Mouse (Mus musculus): ENCODE results near the gene Gpr156. TPM values are rescaled to one million over a fixed set of nuclear protein-coding genes. Genes with fewer than 3 reads are reported as not detected.

Gpr156 gene
- polyA plus RNA-seq, 1 experiment from 2014 or later = 7.8 TPM

GRCm38 (mm10) chr16:37997771-37998170 is 81.5 kb downstream of the Gpr156 start:
- DNase-seq (ENCODE audit: low spot score) = no peak

GRCm38 (mm10) chr16:37999762-38000161 is 83.5 kb downstream of the Gpr156 start:
- peak; percentile 48; the same call in 1 of the 2 replicates for ATAC-seq (ENCODE audit: insufficient read depth, low FRiP score, low TSS enrichment)
- no peak for DNase-seq (ENCODE audit: low spot score)
- Histone ChIP-seq H3K36me3 (ENCODE audit: control insufficient read depth, insufficient read depth, low read length) (no peaks in the 10 kb centered on the region), H3K9me3 (ENCODE audit: control insufficient read depth, low read length) (no peaks in the 10 kb centered on the region), H3K4me2 (ENCODE audit: low read depth) (no peak overlapping the region), H3K27me3 (ENCODE audit: control insufficient read depth, insufficient read depth, low read length) (no peaks in the 10 kb centered on the region), H3K9ac (ENCODE audit: low read length) (no peak overlapping the region), H3K27ac (ENCODE audit: low read depth, low read length) (peak overlapping the region; percentile 85), H3K4me3 (ENCODE audit: low read depth, low read length) (no peak overlapping the region), H3K4me1 (ENCODE audit: control insufficient read depth, insufficient read depth, low read length) (no peaks in the 10 kb centered on the region)
- 100% methylated on average over 1 of the region's 1 CpGs for WGBS

More at GRCm38 (mm10) chr16:37997771-37998170, 81.5 kb downstream of the Gpr156 start:
- H3K27me3 ChIP-seq (ENCODE audit: control insufficient read depth, insufficient read depth, low read length) = no peaks in the 10 kb centered on the region
- WGBS = 76% methylated on average over 4 of the region's 4 CpGs
- no peak overlapping the region for H3K27ac ChIP-seq (ENCODE audit: low read depth, low read length)
- no peak for ATAC-seq (ENCODE audit: insufficient read depth, low FRiP score, low TSS enrichment)
- H3K4me3 ChIP-seq (ENCODE audit: low read depth, low read length) = no peak overlapping the region
- no peak overlapping the region for H3K9ac ChIP-seq (ENCODE audit: low read length)
- H3K4me1 ChIP-seq (ENCODE audit: control insufficient read depth, insufficient read depth, low read length) = peaks cover 5% of the 10 kb centered on the region
- no peaks in the 10 kb centered on the region for H3K9me3 ChIP-seq (ENCODE audit: control insufficient read depth, low read length)
- no peak overlapping the region for H3K4me2 ChIP-seq (ENCODE audit: low read depth)
- no peaks in the 10 kb centered on the region for H3K36me3 ChIP-seq (ENCODE audit: control insufficient read depth, insufficient read depth, low read length)

- Histone ChIP-seq H3K36me3 (ENCODE audit: control insufficient read depth, insufficient read depth, low read length) (no peaks in the 10 kb centered on the region), H3K4me2 (ENCODE audit: low read depth) (no peak overlapping the region), H3K9ac (ENCODE audit: low read length) (0 out of 2 replicates have a peak overlapping the region, but pooled peaks have one; percentile 6), H3K4me1 (ENCODE audit: control insufficient read depth, insufficient read depth, low read length) (no peaks in the 10 kb centered on the region), H3K4me3 (ENCODE audit: low read depth, low read length) (no peak overlapping the region), H3K9me3 (ENCODE audit: control insufficient read depth, low read length) (no peaks in the 10 kb centered on the region), H3K27ac (ENCODE audit: low read depth, low read length) (peak overlapping the region; percentile 85), H3K27me3 (ENCODE audit: control insufficient read depth, insufficient read depth, low read length) (no peaks in the 10 kb centered on the region)
- ATAC-seq (ENCODE audit: insufficient read depth, low FRiP score, low TSS enrichment) = peak; percentile 66
- 35% methylated on average over 7 of the region's 7 CpGs for WGBS
- peak; percentile 54 for DNase-seq (ENCODE audit: low spot score)
Measured at GRCm38 (mm10) chr16:38000178-38000577, 83.9 kb downstream of the Gpr156 start.

GRCm38 (mm10) chr16:38001766-38002165 is 85.5 kb downstream of the Gpr156 start:
- no peaks in the 10 kb centered on the region for H3K27me3 ChIP-seq (ENCODE audit: control insufficient read depth, insufficient read depth, low read length)
- ATAC-seq (ENCODE audit: insufficient read depth, low FRiP score, low TSS enrichment) = no peak

GRCm38 (mm10) chr16:38002485-38002884 is 86.2 kb downstream of the Gpr156 start:
- Histone ChIP-seq H3K4me2 (ENCODE audit: low read depth) (no peak overlapping the region), H3K4me1 (ENCODE audit: control insufficient read depth, insufficient read depth, low read length) (no peaks in the 10 kb centered on the region), H3K9me3 (ENCODE audit: control insufficient read depth, low read length) (no peaks in the 10 kb centered on the region), H3K36me3 (ENCODE audit: control insufficient read depth, insufficient read depth, low read length) (no peaks in the 10 kb centered on the region), H3K9ac (ENCODE audit: low read length) (no peak overlapping the region), H3K27me3 (ENCODE audit: control insufficient read depth, insufficient read depth, low read length) (no peaks in the 10 kb centered on the region), H3K4me3 (ENCODE audit: low read depth, low read length) (no peak overlapping the region), H3K27ac (ENCODE audit: low read depth, low read length) (no peak overlapping the region)
- 90% methylated on average over 3 of the region's 3 CpGs for WGBS
- DNase-seq (ENCODE audit: low spot score) = no peak
- no peak for ATAC-seq (ENCODE audit: insufficient read depth, low FRiP score, low TSS enrichment)

More at GRCm38 (mm10) chr16:38001766-38002165, 85.5 kb downstream of the Gpr156 start:
- Histone ChIP-seq H3K4me1 (ENCODE audit: control insufficient read depth, insufficient read depth, low read length) (no peaks in the 10 kb centered on the region), H3K9ac (ENCODE audit: low read length) (no peak overlapping the region), H3K9me3 (ENCODE audit: control insufficient read depth, low read length) (no peaks in the 10 kb centered on the region), H3K27ac (ENCODE audit: low read depth, low read length) (no peak overlapping the region), H3K36me3 (ENCODE audit: control insufficient read depth, insufficient read depth, low read length) (no peaks in the 10 kb centered on the region), H3K4me3 (ENCODE audit: low read depth, low read length) (no peak overlapping the region), H3K4me2 (ENCODE audit: low read depth) (no peak overlapping the region)
- DNase-seq (ENCODE audit: low spot score) = no peak
- WGBS = 41% methylated on average over 2 of the region's 2 CpGs

- H3K4me3 ChIP-seq (ENCODE audit: low read depth, low read length) = no peak overlapping the region
- no peak for DNase-seq (ENCODE audit: low spot score)
- WGBS = 90% methylated on average over 17 of the region's 17 CpGs
- no peak overlapping the region for H3K4me2 ChIP-seq (ENCODE audit: low read depth)
- no peak overlapping the region for H3K27ac ChIP-seq (ENCODE audit: low read depth, low read length)
- H3K9ac ChIP-seq (ENCODE audit: low read length) = no peak overlapping the region
- no peaks in the 10 kb centered on the region for H3K4me1 ChIP-seq (ENCODE audit: control insufficient read depth, insufficient read depth, low read length)
- no peak for ATAC-seq (ENCODE audit: insufficient read depth, low FRiP score, low TSS enrichment)
- H3K9me3 ChIP-seq (ENCODE audit: control insufficient read depth, low read length) = no peaks in the 10 kb centered on the region
- no peaks in the 10 kb centered on the region for H3K36me3 ChIP-seq (ENCODE audit: control insufficient read depth, insufficient read depth, low read length)
- no peaks in the 10 kb centered on the region for H3K27me3 ChIP-seq (ENCODE audit: control insufficient read depth, insufficient read depth, low read length)
Measured at GRCm38 (mm10) chr16:38004486-38005020, 88.3 kb downstream of the Gpr156 start.

GRCm38 (mm10) chr16:38005471-38005870 is 89.2 kb downstream of the Gpr156 start:
- DNase-seq (ENCODE audit: low spot score) (no peak), ATAC-seq (ENCODE audit: insufficient read depth, low FRiP score, low TSS enrichment) (no peak)
- Histone ChIP-seq H3K36me3 (ENCODE audit: control insufficient read depth, insufficient read depth, low read length) (no peaks in the 10 kb centered on the region), H3K4me3 (ENCODE audit: low read depth, low read length) (no peak overlapping the region), H3K9ac (ENCODE audit: low read length) (no peak overlapping the region), H3K27me3 (ENCODE audit: control insufficient read depth, insufficient read depth, low read length) (no peaks in the 10 kb centered on the region), H3K4me1 (ENCODE audit: control insufficient read depth, insufficient read depth, low read length) (no peaks in the 10 kb centered on the region), H3K4me2 (ENCODE audit: low read depth) (no peak overlapping the region), H3K27ac (ENCODE audit: low read depth, low read length) (no peak overlapping the region), H3K9me3 (ENCODE audit: control insufficient read depth, low read length) (no peaks in the 10 kb centered on the region)
- WGBS = 92% methylated on average over 10 of the region's 10 CpGs

GRCm38 (mm10) chr16:38008371-38008770 is 92.1 kb downstream of the Gpr156 start:
- Histone ChIP-seq H3K9me3 (ENCODE audit: control insufficient read depth, low read length) (no peaks in the 10 kb centered on the region), H3K4me2 (ENCODE audit: low read depth) (no peak overlapping the region), H3K27me3 (ENCODE audit: control insufficient read depth, insufficient read depth, low read length) (no peaks in the 10 kb centered on the region), H3K9ac (ENCODE audit: low read length) (no peak overlapping the region), H3K36me3 (ENCODE audit: control insufficient read depth, insufficient read depth, low read length) (no peaks in the 10 kb centered on the region), H3K4me1 (ENCODE audit: control insufficient read depth, insufficient read depth, low read length) (no peaks in the 10 kb centered on the region), H3K27ac (ENCODE audit: low read depth, low read length) (no peak overlapping the region), H3K4me3 (ENCODE audit: low read depth, low read length) (no peak overlapping the region)
- no peak for ATAC-seq (ENCODE audit: insufficient read depth, low FRiP score, low TSS enrichment)
- no peak for DNase-seq (ENCODE audit: low spot score)
- 94% methylated on average over 5 of the region's 5 CpGs for WGBS

- DNase-seq (ENCODE audit: low spot score) (no peak), ATAC-seq (ENCODE audit: insufficient read depth, low FRiP score, low TSS enrichment) (no peak)
- Histone ChIP-seq H3K4me1 (ENCODE audit: control insufficient read depth, insufficient read depth, low read length) (no peaks in the 10 kb centered on the region), H3K27ac (ENCODE audit: low read depth, low read length) (no peak overlapping the region), H3K36me3 (ENCODE audit: control insufficient read depth, insufficient read depth, low read length) (no peaks in the 10 kb centered on the region), H3K9me3 (ENCODE audit: control insufficient read depth, low read length) (no peaks in the 10 kb centered on the region), H3K27me3 (ENCODE audit: control insufficient read depth, insufficient read depth, low read length) (no peaks in the 10 kb centered on the region), H3K4me2 (ENCODE audit: low read depth) (no peak overlapping the region), H3K4me3 (ENCODE audit: low read depth, low read length) (no peak overlapping the region), H3K9ac (ENCODE audit: low read length) (no peak overlapping the region)
- WGBS = 87% methylated on average over 14 of the region's 14 CpGs
Measured at GRCm38 (mm10) chr16:38009041-38009825, 92.9 kb downstream of the Gpr156 start.
